Mouse (Mus musculus): ENCODE measurements around the gene Pdzd8. TPM values are rescaled to one million over a fixed set of nuclear protein-coding genes. Genes with fewer than 3 reads are reported as not detected.

The Pdzd8 gene
- 10 to 100 TPM; 28.2 to 29.1 TPM for polyA plus RNA-seq (2017; shearing (Covaris generic))

GRCm38 (mm10) chr19:59345658-59346283 lies at the start of gene Pdzd8:
TSS of gene Pdzd8 (minus strand) at chr19:59345780.

GRCm38 (mm10) chr19:59321990-59322389 lies 23.6 kb downstream of the Pdzd8 start, which contains the start of gene Rps12-ps3:
TSS of gene Rps12-ps3 (plus strand) at chr19:59322290.

GRCm38 (mm10) chr19:59260718-59261442 lies 84.7 kb downstream of the Pdzd8 start, which contains the start of gene Slc18a2:
TSS of gene Slc18a2 (plus strand) at chr19:59260896.

Other genes starting within 250 kb of the Pdzd8 start
- gene Vax1, start 175.7 kb downstream of the Pdzd8 start, polyA plus RNA-seq (2017; shearing (Covaris generic)): not detected
- under 1 TPM in 1 of 2 experiments, not detected in 1; 0.11 TPM for gene Kcnk18, start 126.6 kb downstream of the Pdzd8 start, polyA plus RNA-seq (2017; shearing (Covaris generic))
- gene Slc18a2, start 84.9 kb downstream of the Pdzd8 start, polyA plus RNA-seq (2017; shearing (Covaris generic)): 1 to 10 TPM; 4.1 to 4.8 TPM
- gene Rps12-ps3, start 23.5 kb downstream of the Pdzd8 start, polyA plus RNA-seq (2017; shearing (Covaris generic)): 10 to 100 TPM; 63.2 to 90.9 TPM
- gene Emx2, start 112.6 kb upstream of the Pdzd8 start, polyA plus RNA-seq (2017; shearing (Covaris generic)): under 1 TPM in 1 of 2 experiments, not detected in 1; 0.66 TPM